Mouse (Mus musculus) left cerebral cortex, adult 8-10 months (tissue): ENCODE measurements around the gene Mfsd6l. TPM values are rescaled to one million over a fixed set of nuclear protein-coding genes. Genes with fewer than 3 reads are reported as not detected.

ENCODE experiments used
- DNase-seq, 2 experiments: peaks; one replicate each; pipeline ENCODE4 v3.0.0; 2022; ENCODE audit warnings: low spot score in 2 of 2
- total RNA-seq, 4 experiments: library from RNA; stranded (reverse); gene quantifications; 2 replicates each; pipeline ENCODE4 v1.2.4; 2022

Mfsd6l gene
- total RNA-seq, 4 experiments from 2014 or later, result 0.16 to 0.23 TPM; not detected in 2

GRCm38 (mm10) chr11:68601486-68601991, 45.6 kb downstream of the Mfsd6l start:
- no peak for DNase-seq

GRCm38 (mm10) chr11:68602200-68602931, 46.4 kb downstream of the Mfsd6l start:
- DNase-seq, result no peak

DNA sequence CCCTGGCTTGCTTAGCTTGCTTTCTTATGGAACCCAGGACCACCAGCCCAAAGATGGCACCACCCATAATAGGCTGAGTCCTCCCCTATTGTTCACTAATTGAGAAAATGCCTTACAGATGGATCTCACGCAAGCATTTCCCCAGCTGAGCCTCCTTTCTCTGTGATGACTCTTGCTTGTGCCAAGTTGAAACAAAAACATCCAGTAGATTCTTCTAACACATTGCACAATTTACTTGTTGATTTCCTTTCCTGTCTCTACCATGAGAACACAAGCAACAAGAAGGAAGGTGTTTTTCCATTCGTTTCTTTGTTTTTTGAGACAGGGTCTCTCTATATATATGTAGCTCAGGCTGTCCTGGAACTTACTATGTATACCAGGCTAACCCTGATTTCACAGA, 51.1 kb downstream of the Mfsd6l start:
- DNase-seq, result no peak

Other genes with a start within 250 kb of the Mfsd6l start
- gene Ntn1, start 155.4 kb upstream of the Mfsd6l start, total RNA-seq, result 10 to 100 TPM in 1 of 4 experiments, 1 to 10 TPM in 3; 7.9 to 10.1 (median 8.8) TPM
- gene Pik3r5, start 124.1 kb upstream of the Mfsd6l start, total RNA-seq, result 1 to 10 TPM; 3.2 to 4.4 (median 3.7) TPM
- 1 to 10 TPM; 3.1 to 4.8 (median 3.6) TPM for gene Pik3r6, start 53.2 kb upstream of the Mfsd6l start, total RNA-seq
- 1 to 10 TPM; 1.0 to 1.6 (median 1.4) TPM for gene Ccdc42, start 30.8 kb downstream of the Mfsd6l start, total RNA-seq
- gene Myh10, start 135.4 kb downstream of the Mfsd6l start, total RNA-seq, result 100 to 1,000 TPM; 200 to 257 (median 222) TPM